ENCODE assay signal across 9 mouse cellular contexts in genomic region chr12:117772638-117773037, GRCm38 (mm10). TPM values are rescaled to one million over a fixed set of nuclear protein-coding genes. Genes with fewer than 3 reads are reported as not detected.
DNase-seq lines count a peak whose midpoint lies in the region; ATAC-seq and TF ChIP-seq lines count a peak whose summit lies in the region.
"Had no signal": no experiment of that assay in that cellular context is flagged by ENCODE, and none has a peak within 500 bp of the region (broad histone marks: within the 10 kb centered on the region; RNA-seq: fewer than 3 reads in every experiment).

No protein-coding gene starts in this region.

- no peak overlapping the region for H3K27ac ChIP-seq in liver, postnatal 0 days (ENCODE audit: low read depth)
- H3K27ac ChIP-seq: stomach, embryonic 15.5 days had no signal

- peak; percentile 56 for DNase-seq in 416B (ENCODE audit: low read depth)
- peak; percentile 46 for DNase-seq in Muller cell, postnatal 12 days (ENCODE audit: inconsistent ontology term)
- DNase-seq in cerebellum, postnatal 25 days = peak; percentile 56 to 71
- DNase-seq in gastrocnemius, postnatal 10 days = peak; percentile 59
- peak; percentile 80 for DNase-seq in kidney, postnatal 10 days
- peak; percentile 75 for DNase-seq in liver, postnatal 0 days
- DNase-seq in thymus, postnatal 25 days = peak; percentile 66

- ATAC-seq in liver, postnatal 0 days = peak; percentile 51; the same call in 1 of the 2 replicates
- ATAC-seq in neutrophil, adult 5-6 weeks (ENCODE audit: extremely low read depth, insufficient number of reproducible peaks, low FRiP score, poor library complexity, severe bottlenecking) = peak; percentile 44; the same call in 1 of the 2 replicates

- H3K9me3 ChIP-seq in liver, postnatal 0 days (ENCODE audit: low read length) = no peaks in the 10 kb centered on the region
- H3K9me3 ChIP-seq: stomach, embryonic 15.5 days had no signal

- peak; percentile 79 for TF ChIP-seq CTCF in liver, postnatal 0 days (IDR thresholded peaks at IDR 0.05; ENCODE audit: low read depth)

- H3K4me2 ChIP-seq in liver, postnatal 0 days (ENCODE audit: low read depth, low read length) = no peak overlapping the region
- H3K4me2 ChIP-seq: stomach, embryonic 15.5 days had no signal

- no peak overlapping the region for H3K9ac ChIP-seq in liver, postnatal 0 days (replicated peaks)
- H3K9ac ChIP-seq: stomach, embryonic 15.5 days had no signal

- TF ChIP-seq EP300 in liver, postnatal 0 days (IDR thresholded peaks at IDR 0.05; ENCODE audit: low read depth) = no peak

- no peaks in the 10 kb centered on the region for H3K36me3 ChIP-seq in liver, postnatal 0 days (replicated peaks; ENCODE audit: insufficient read depth, low read length)
- H3K36me3 ChIP-seq: stomach, embryonic 15.5 days had no signal

- no peaks in the 10 kb centered on the region; the same call in 1 of the 2 replicates for H3K4me1 ChIP-seq in liver, postnatal 0 days (ENCODE audit: insufficient read depth)
- H3K4me1 ChIP-seq: stomach, embryonic 15.5 days had no signal

- H3K27me3 ChIP-seq in liver, postnatal 0 days (ENCODE audit: insufficient read depth, low read length) = no peaks in the 10 kb centered on the region
- H3K27me3 ChIP-seq: stomach, embryonic 15.5 days had no signal

- 3% methylated on average over 2 of the region's 2 CpGs for WGBS in liver, postnatal 0 days (ENCODE audit: insufficient replicate concordance)

- H3K4me3 ChIP-seq in liver, postnatal 0 days (ENCODE audit: low read depth, low read length) = no peak overlapping the region
- H3K4me3 ChIP-seq: stomach, embryonic 15.5 days had no signal

RNA-seq across cellular contexts. Expression of gene Cdca7l, which starts 31.5 kb away (rescaled TPM):
- total RNA-seq in gastrocnemius, postnatal 10 days (2021) = 1 to 10 TPM; 3.0 to 3.4 TPM
- 7.5 and 7.8 TPM in 2 replicates for polyA plus RNA-seq in liver, postnatal 0 days (2015; fragmentation: Nextera tagmentation; extraction: Ambion mirVana)
- total RNA-seq in neutrophil, adult 5-6 weeks (2017) = 7.6 and 7.7 TPM in 2 replicates
